Mouse (Mus musculus) brain, embryonic 14.5 days (tissue): ENCODE measurements around the gene Msi1. TPM values are rescaled to one million over a fixed set of nuclear protein-coding genes. Genes with fewer than 3 reads are reported as not detected.
"Not testable (repeated sequence)": the region's sequence is repeated elsewhere in the genome, so short reads cannot be mapped to it uniquely, and the experiment has no call there.

ENCODE experiments used
- DNase-seq: peaks from one replicate; pipeline ENCODE4 v3.0.0-alpha.2; 2011; ENCODE audit warnings: low read depth
- CTCF ChIP-seq: fragments of 200-500 bp; IDR thresholded peaks from 2 replicates; pipeline ENCODE4 v1.5.1; 2012; ENCODE audit warnings: inconsistent platforms, mild to moderate bottlenecking, moderate library complexity, borderline replicate concordance; ENCODE audit not compliant: insufficient read depth, insufficient read length; ENCODE audit errors: extremely low read depth
- POLR2A ChIP-seq: fragments of 200-500 bp; IDR thresholded peaks from 2 replicates; pipeline ENCODE4 v1.6.1; 2012; ENCODE audit warnings: mild to moderate bottlenecking, inconsistent platforms, borderline replicate concordance; ENCODE audit not compliant: poor library complexity, insufficient read depth, insufficient read length, severe bottlenecking; ENCODE audit errors: extremely low read depth
- polyA plus RNA-seq: library from polyadenylated mRNA; depleted of rRNA; stranded (reverse); fragments of >200 nt; gene quantifications from 2 replicates; pipeline ENCODE4 v1.2.3, GENCODE M21; 2012

Msi1 gene
- polyA plus RNA-seq, 1 experiment = 238 TPM

- DNase-seq = peak; percentile 77
- TF ChIP-seq CTCF (no peak), POLR2A (no peak)
Observed at GRCm38 (mm10) chr5:115434853-115435754, 5.7 kb downstream of the Msi1 start.

DNA sequence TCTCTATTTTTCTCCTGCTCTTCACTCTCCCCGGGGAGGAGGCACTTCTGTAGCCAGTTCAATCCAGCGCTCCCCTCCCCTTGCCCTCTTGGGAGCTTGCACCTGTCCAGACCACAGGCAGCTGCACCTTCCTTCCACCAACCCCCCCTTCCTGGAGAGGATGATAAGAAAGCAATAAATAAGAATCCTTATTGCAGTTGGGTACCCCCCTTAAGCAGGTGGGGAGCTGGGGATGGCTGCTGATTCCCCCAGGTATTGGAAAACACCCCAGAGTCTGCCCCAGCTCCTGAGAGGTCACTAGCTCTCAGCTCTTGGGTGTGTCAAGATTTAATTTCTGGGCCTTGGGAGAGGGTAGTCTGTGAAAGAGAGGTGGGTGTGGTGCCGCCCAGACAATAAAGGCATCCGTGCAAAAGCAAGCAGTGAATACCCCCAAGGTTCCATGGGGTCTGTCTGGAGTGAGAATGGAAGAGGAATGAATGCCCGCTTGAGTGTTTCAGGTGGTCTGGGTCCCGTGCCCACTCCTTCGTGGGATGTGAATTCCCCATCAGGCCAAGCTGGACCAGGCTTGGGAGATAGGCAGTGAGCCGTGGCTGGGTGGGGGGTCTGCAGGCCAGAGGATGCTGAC is 6.5 kb downstream of the Msi1 start:
- no peak for DNase-seq
- TF ChIP-seq CTCF = no peak
- no peak for TF ChIP-seq POLR2A

DNA sequence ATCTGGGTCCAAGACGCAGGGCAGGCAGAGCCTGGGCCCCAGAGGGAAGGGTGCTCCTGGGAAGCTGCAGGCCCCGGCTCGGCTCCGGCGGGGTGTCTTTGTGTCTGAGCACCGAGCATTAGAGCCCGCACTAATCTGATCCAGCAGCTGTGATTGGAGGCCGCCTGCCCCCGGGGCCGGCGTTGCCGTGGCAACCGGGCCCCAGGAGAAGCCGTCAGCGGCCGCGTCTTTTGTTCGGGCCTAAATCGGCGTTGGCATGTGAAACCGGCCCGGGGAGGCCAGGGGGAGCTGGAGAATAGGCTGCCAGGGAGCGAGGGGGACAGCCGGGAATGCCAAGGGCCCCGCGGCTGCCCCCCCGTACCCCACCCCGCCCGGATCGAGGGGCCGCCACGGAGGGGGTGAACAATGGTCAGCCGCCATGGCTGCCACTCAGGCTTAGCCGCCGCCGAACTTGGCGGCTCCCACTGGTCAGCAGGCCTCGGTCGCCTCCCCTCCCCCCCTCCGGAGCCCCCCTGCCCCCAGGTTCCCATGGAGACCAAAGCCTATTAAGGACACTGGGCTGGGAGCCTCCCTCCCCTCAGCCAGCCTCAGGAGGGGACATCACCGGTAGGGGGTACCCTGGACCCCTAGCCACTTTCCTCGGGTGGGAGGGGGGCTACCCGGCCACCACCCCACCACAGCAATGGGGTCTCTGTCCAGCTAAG is 7.2 kb downstream of the Msi1 start:
- TF ChIP-seq CTCF (0 out of 2 replicates have a peak, but pooled peaks have one; percentile 17), POLR2A (peak; percentile 42; the same call in 1 of the 2 replicates)
- DNase-seq = peak; percentile 99

DNA sequence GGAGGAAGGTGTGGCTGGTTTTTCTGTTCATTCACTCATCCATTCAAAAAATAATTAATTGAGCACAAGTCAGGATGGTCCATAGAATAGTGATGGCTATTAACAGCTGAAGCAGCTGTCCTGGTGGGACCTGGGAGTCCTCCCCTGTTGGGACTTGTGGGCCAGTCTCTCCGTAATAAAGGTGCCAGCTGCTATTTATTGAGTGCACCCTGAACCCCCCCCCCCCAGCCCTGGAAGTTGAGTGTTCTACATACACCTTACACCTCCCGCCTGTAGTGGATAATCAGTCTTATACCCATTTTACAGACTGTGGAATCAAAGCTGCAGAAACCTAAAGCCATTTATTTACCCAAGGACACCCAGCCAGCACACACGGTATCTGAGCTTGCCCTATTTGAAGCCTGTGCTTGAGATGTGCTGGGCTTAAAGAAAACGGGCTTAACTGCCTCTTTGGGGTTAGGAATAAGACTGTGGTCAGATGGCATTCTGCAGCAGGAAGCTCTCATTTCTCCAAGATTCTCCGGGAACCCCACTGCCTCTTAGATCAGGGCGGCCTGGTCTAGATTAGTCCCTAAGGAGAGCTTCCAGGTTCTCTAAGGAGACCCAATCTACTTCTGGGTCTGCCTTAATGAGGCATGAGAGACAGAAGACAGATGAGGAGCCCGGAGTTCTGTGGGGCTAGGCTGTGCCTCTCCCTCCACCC is 8.0 kb downstream of the Msi1 start:
- TF ChIP-seq POLR2A = no peak
- no peak for TF ChIP-seq CTCF
- no peak for DNase-seq

DNA sequence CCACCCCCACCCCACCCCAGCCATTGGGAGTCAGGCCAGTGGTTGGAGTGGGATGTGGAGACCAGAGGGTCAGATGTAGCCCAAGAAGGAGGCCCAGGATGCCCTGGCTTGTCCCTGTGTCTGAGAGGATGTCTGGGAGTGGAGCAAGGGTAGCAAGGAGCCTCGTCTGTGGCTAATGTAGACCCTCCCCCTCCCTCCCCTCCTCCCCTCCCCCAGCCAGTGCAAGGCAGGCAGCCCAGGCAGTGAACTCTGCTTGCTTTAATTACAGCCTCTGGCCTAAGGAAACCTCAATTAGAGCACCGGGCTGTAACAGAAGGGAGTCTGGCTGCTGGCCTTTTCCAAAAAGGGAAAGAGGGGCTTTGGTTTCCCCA is 8.5 kb downstream of the Msi1 start:
- DNase-seq = peak; percentile 87
- TF ChIP-seq POLR2A = no peak
- no peak for TF ChIP-seq CTCF

DNA sequence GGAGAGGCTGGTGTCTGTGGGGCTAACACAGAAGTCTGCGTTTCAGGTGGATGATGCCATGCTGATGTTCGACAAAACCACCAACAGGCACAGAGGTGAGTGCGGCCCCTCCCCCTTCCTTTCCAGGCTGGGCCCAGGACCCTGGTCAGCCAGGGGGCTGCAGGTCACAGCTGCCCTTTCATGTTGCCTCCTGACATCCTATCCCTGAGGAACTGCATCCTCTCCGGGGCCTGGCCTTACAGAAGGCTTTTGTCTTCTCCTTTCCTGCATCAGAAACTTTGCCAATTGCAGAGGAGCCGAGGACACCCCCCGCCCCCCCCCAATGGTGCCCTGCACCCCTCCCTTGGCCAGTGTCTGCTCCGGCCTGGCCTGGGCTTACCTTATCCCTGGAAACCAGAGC is 9.3 kb downstream of the Msi1 start:
- no peak for TF ChIP-seq CTCF
- no peak for TF ChIP-seq POLR2A
- DNase-seq = no peak

DNA sequence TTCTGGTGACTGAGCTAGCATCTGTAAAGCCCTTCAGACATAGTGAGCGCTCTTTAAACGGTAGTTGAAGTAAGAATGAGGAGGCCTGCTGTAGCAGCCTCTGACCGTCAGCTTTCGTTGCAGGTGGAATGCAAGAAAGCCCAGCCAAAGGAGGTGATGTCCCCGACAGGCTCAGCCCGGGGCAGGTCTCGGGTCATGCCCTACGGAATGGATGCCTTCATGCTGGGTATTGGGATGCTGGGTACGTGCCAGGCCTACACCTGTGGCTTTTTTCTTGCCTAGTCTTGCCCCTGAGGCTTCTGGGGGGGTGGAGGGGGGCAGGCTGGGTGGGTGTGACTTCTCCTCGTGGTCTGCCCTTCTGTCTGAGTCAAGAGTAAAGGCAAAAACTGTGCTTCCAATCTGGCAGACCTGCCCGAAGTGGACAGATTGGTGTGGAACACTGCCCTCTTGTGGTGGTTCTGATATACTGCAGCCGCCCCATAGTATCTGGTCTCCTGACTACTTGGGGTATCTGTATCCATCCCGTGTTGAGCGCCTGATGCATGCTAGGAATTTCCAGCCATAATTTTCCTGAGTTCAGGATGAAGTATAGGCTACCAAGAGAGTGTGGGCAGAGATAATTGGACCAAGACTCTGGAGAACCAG is 11.9 kb downstream of the Msi1 start:
- TF ChIP-seq CTCF (peak; percentile 91), POLR2A (no peak)
- peak; percentile 90 for DNase-seq

DNA sequence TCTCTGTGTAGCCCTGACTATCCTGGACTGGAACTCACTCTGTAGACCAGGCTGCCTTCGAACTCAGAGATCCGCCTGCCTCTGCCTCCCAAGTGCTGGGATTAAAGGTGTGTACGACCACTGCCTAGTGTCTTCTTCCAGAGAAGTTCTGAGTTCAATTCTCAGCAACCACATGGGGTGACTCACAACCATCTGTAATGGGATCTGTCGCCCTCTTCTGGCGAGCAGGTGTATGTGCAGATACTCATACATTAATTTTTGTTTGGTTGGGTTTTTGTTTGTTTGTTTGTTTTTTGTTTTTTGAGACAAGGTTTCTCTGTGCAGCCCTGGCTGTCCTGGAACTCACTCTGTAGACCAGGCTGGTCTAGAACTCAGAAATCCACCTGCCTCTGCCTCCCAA is 13.3 kb downstream of the Msi1 start:
- DNase-seq = not testable (repeated sequence)
- TF ChIP-seq CTCF = peak; percentile 52; the same call in 1 of the 2 replicates

DNA sequence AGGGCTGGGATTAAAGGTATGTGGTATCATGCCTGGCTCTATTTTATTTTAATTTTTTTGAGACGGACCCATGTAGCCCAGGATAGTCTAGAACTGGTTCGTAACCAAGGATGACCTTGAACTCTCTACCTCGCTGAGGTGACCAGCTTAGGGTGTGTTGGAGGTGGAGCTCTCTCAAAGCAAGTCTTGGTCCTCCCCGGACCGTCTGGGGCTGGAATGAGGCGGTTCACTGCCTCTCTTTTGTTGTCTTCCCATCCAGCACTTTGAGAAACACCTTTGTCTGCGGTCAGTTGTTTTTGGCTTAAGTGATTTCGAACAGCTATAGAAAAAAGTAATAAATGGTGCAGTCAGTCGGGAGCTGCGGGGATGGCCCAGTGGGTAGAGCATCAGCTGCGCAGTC is 14.7 kb downstream of the Msi1 start:
- TF ChIP-seq CTCF (no peak), POLR2A (no peak)
- no peak for DNase-seq

DNA sequence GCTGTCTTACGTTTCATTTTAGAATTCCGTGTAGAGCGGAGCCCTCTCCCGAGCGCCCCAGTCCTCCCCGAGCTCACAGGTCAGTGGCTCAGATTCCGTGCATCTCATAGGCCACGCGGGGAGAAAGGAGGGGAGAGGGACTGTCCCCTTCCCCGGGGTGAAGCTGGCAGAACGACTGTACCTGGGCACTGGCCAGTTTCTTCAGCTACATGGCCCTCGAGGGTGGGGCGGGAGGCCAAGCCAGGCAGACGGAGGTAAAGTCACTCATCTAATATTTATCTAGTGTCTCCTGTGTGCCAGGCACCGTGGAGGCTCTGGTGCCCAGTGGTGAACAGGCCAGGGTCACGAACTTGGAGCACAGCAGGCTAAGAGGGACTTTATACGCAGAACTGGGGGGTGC is 17.7 kb downstream of the Msi1 start:
- TF ChIP-seq POLR2A (no peak), CTCF (no peak)
- no peak for DNase-seq
